In genomic region chr6:119196382-119197305, GRCm38 (mm10) we compare ENCODE assay signal across 9 mouse cellular contexts. TPM values are rescaled to one million over a fixed set of nuclear protein-coding genes. Genes with fewer than 3 reads are reported as not detected.
DNase-seq lines count a peak whose midpoint lies in the region; ATAC-seq and TF ChIP-seq lines count a peak whose summit lies in the region.
"Had no signal": no experiment of that assay in that cellular context is flagged by ENCODE, and none has a peak within 500 bp of the region (broad histone marks: within the 10 kb centered on the region; RNA-seq: fewer than 3 reads in every experiment).

Gene Cacna1c, minus strand, starts transcription at chr6:119196418.

- H3K9ac ChIP-seq in hindbrain, embryonic 12.5 days: no peak within 1 kb of the TSS
- H3K9ac ChIP-seq: midbrain, embryonic 15.5 days had no signal

- H3K4me2 ChIP-seq in hindbrain, embryonic 12.5 days (replicated peaks): no peak within 1 kb of the TSS
- H3K4me2 ChIP-seq: midbrain, embryonic 15.5 days had no signal

- peaks cover 13% of the 10 kb centered on the region for H3K4me1 ChIP-seq in hindbrain, embryonic 12.5 days
- no peaks in the 10 kb centered on the region for H3K4me1 ChIP-seq in kidney, adult 2 months (ENCODE audit: control insufficient read depth, insufficient read depth, low read length)

- H3K27ac ChIP-seq in hindbrain, embryonic 12.5 days: no peak within 1 kb of the TSS
- no peak within 1 kb of the TSS for H3K27ac ChIP-seq in kidney, adult 2 months (ENCODE audit: insufficient read depth, low read depth, low read length)
- H3K27ac ChIP-seq: midbrain, embryonic 15.5 days had no signal

- no peaks in the 10 kb centered on the region for H3K27me3 ChIP-seq in hindbrain, embryonic 12.5 days
- H3K27me3 ChIP-seq in kidney, adult 2 months (replicated peaks; ENCODE audit: control insufficient read depth, insufficient read depth, low read length): no peaks in the 10 kb centered on the region
- H3K27me3 ChIP-seq: midbrain, embryonic 15.5 days had no signal

- no peaks in the 10 kb centered on the region for H3K9me3 ChIP-seq in hindbrain, embryonic 12.5 days (replicated peaks)
- H3K9me3 ChIP-seq: midbrain, embryonic 15.5 days had no signal

- peak; percentile 40 for DNase-seq in embryo, embryonic 10 days (ENCODE audit: low spot score)
- DNase-seq in embryo, embryonic 11 days: no peak
- DNase-seq in urinary bladder, adult 2 months (ENCODE audit: low spot score): no peak
- DNase-seq in urinary bladder, postnatal 25 days (ENCODE audit: low spot score): no peak
- DNase-seq in left cerebral cortex, adult 8-10 months (ENCODE audit: low spot score in 2 of 2): no peak
- no peak for DNase-seq in spleen, postnatal 36 days (ENCODE audit: low spot score in 2 of 2)
- no peak for DNase-seq in kidney, adult 2 months

- 82% methylated on average over 17 of the region's 17 CpGs for WGBS in hindbrain, embryonic 12.5 days
- whole genome bisulfite sequencing in kidney, adult 2 months: 59% methylated on average over 17 of the region's 17 CpGs

- no peak within 1 kb of the TSS for H3K4me3 ChIP-seq in hindbrain, embryonic 12.5 days
- no peak within 1 kb of the TSS for H3K4me3 ChIP-seq in kidney, adult 2 months (ENCODE audit: insufficient read depth, low read depth, low read length)
- H3K4me3 ChIP-seq: midbrain, embryonic 15.5 days had no signal

- peaks cover 29% of the 10 kb centered on the region for H3K36me3 ChIP-seq in hindbrain, embryonic 12.5 days
- no peaks in the 10 kb centered on the region; the same call in 1 of the 2 replicates for H3K36me3 ChIP-seq in kidney, adult 2 months (ENCODE audit: control insufficient read depth, insufficient read depth, low read length)

- no peak for ATAC-seq in hindbrain, embryonic 12.5 days (ENCODE audit: low FRiP score)
- ATAC-seq: midbrain, embryonic 15.5 days had no signal

- TF ChIP-seq POLR2A in kidney, adult 2 months (IDR thresholded peaks at IDR 0.05; ENCODE audit: low read depth, low read length): no peak

- no peak for TF ChIP-seq CTCF in kidney, adult 2 months (conservative IDR thresholded peaks at IDR 0.05; ENCODE audit: insufficient read depth, insufficient read length, low read depth, low read length)

RNA-seq across cellular contexts. Expression of gene Cacna1c, which starts in this region (rescaled TPM):
- polyA plus RNA-seq in urinary bladder, adult 2 months (2012; rRNA removed): 11.2 and 26.9 TPM in 2 replicates
- total RNA-seq in left cerebral cortex, adult 8-10 months (2022): 10 to 100 TPM; 52.8 to 62.4 (median 55.1) TPM
- polyA plus RNA-seq in hindbrain, embryonic 12.5 days (2016; fragmentation: Nextera tagmentation; extraction: Ambion mirVana): 6.9 and 7.3 TPM in 2 replicates
- polyA plus RNA-seq in kidney, adult 2 months (2012; rRNA removed): 0.92 and 0.99 TPM in 2 replicates
